Mouse (Mus musculus) stomach, embryonic 15.5 days (tissue): ENCODE results near the gene Krtap7-1. TPM values are rescaled to one million over a fixed set of nuclear protein-coding genes. Genes with fewer than 3 reads are reported as not detected.

ENCODE experiments used
- ATAC-seq: fragments of 200-750 bp; cut with Nextera tagmentation; 2 replicates; pipeline ENCODE4 v1.8.0; 2017; ENCODE audit warnings: low read depth, moderate number of reproducible peaks, moderate TSS enrichment; ENCODE audit not compliant: insufficient read depth, low FRiP score
- H3K27ac ChIP-seq: fragments of 300-500 bp; sonication (generic); 2 replicates; pipeline ENCODE4 v1.5.1; 2015; ENCODE audit warnings: mild to moderate bottlenecking, inconsistent platforms
- H3K27me3 ChIP-seq: fragments of 300-500 bp; sonication (generic); replicated peaks from 2 replicates; pipeline ENCODE4 v1.6.1; 2015; ENCODE audit warnings: inconsistent platforms
- H3K36me3 ChIP-seq: fragments of 300-500 bp; sonication (generic); 2 replicates; pipeline ENCODE4 v1.6.1; 2015; ENCODE audit warnings: inconsistent platforms
- H3K4me1 ChIP-seq: fragments of 300-500 bp; sonication (generic); 2 replicates; pipeline ENCODE4 v1.6.1; 2015; ENCODE audit warnings: inconsistent platforms
- H3K4me2 ChIP-seq: fragments of 300-500 bp; sonication (generic); 2 replicates; pipeline ENCODE4 v1.6.1; 2015; ENCODE audit warnings: mild to moderate bottlenecking, inconsistent platforms
- H3K4me3 ChIP-seq: fragments of 300-500 bp; sonication (generic); replicated peaks from 2 replicates; pipeline ENCODE4 v1.5.1; 2015; ENCODE audit warnings: inconsistent platforms
- H3K9ac ChIP-seq: fragments of 300-500 bp; sonication (generic); 2 replicates; pipeline ENCODE4 v1.6.1; 2015; ENCODE audit warnings: inconsistent platforms
- H3K9me3 ChIP-seq: fragments of 300-500 bp; sonication (generic); 2 replicates; pipeline ENCODE4 v1.6.1; 2016; ENCODE audit warnings: inconsistent platforms
- WGBS: fragments of 180-500 bp; shearing (Covaris S2); methylation state at CpG from one replicate; pipeline ENCODE4 v1.1.7; 2015; 5-methylcytosine and 5-hydroxymethylcytosine counted together
- polyA plus RNA-seq: library from polyadenylated mRNA; unstranded; fragments of >200 nt; fragmentation: Nextera tagmentation; extraction: Ambion mirVana; gene quantifications from 2 replicates; pipeline ENCODE4 v1.2.1, GENCODE M21; 2015

The Krtap7-1 gene
- polyA plus RNA-seq: not detected in 2 replicates

GRCm38 (mm10) chr16:89508223-89508622, at the start of gene Krtap7-1:
Gene Krtap7-1 (minus strand): TSS chr16:89508323.
- Histone ChIP-seq H3K9me3 (no peaks in the 10 kb centered on the region), H3K4me2 (no peak within 1 kb of the TSS), H3K4me3 (no peak within 1 kb of the TSS), H3K27me3 (no peaks in the 10 kb centered on the region), H3K36me3 (no peaks in the 10 kb centered on the region), H3K27ac (no peak within 1 kb of the TSS), H3K9ac (no peak within 1 kb of the TSS), H3K4me1 (no peaks in the 10 kb centered on the region)
- WGBS: 78% methylated on average over 4 of the region's 4 CpGs
- no peak for ATAC-seq

GRCm38 (mm10) chr16:89550298-89550697, 42.2 kb upstream of the Krtap7-1 start:
- no peak overlapping the region for H3K4me2 ChIP-seq
- no peaks in the 10 kb centered on the region for H3K27me3 ChIP-seq
- ATAC-seq: no peak
- no peaks in the 10 kb centered on the region for H3K9me3 ChIP-seq
- H3K36me3 ChIP-seq: no peaks in the 10 kb centered on the region
- no peaks in the 10 kb centered on the region for H3K4me1 ChIP-seq
- no peak overlapping the region for H3K27ac ChIP-seq
- H3K4me3 ChIP-seq: no peak overlapping the region
- no peak overlapping the region for H3K9ac ChIP-seq

GRCm38 (mm10) chr16:89538031-89538484, 29.9 kb upstream of the Krtap7-1 start:
- no peak for ATAC-seq
- no peaks in the 10 kb centered on the region for H3K9me3 ChIP-seq
- no peaks in the 10 kb centered on the region for H3K4me1 ChIP-seq
- H3K27ac ChIP-seq: no peak overlapping the region
- H3K36me3 ChIP-seq: no peaks in the 10 kb centered on the region
- H3K27me3 ChIP-seq: no peaks in the 10 kb centered on the region
- no peak overlapping the region for H3K9ac ChIP-seq
- no peak overlapping the region for H3K4me2 ChIP-seq
- no peak overlapping the region for H3K4me3 ChIP-seq
- 81% methylated on average over 5 of the region's 5 CpGs for WGBS

GRCm38 (mm10) chr16:89537349-89537748, 29.2 kb upstream of the Krtap7-1 start:
- no peak overlapping the region for H3K27ac ChIP-seq
- H3K4me2 ChIP-seq: no peak overlapping the region
- no peak overlapping the region for H3K4me3 ChIP-seq
- H3K27me3 ChIP-seq: no peaks in the 10 kb centered on the region
- no peaks in the 10 kb centered on the region for H3K9me3 ChIP-seq
- no peaks in the 10 kb centered on the region for H3K36me3 ChIP-seq
- 87% methylated on average over 6 of the region's 6 CpGs for WGBS
- no peaks in the 10 kb centered on the region for H3K4me1 ChIP-seq
- ATAC-seq: no peak
- H3K9ac ChIP-seq: no peak overlapping the region

GRCm38 (mm10) chr16:89530547-89530946, 22.4 kb upstream of the Krtap7-1 start:
- WGBS: 44% methylated on average over 7 of the region's 7 CpGs
- H3K4me3 ChIP-seq: no peak overlapping the region

GRCm38 (mm10) chr16:89529846-89530245, 21.7 kb upstream of the Krtap7-1 start:
- Histone ChIP-seq H3K4me1 (no peaks in the 10 kb centered on the region), H3K27ac (no peak overlapping the region), H3K9ac (no peak overlapping the region), H3K9me3 (no peaks in the 10 kb centered on the region), H3K36me3 (no peaks in the 10 kb centered on the region), H3K4me2 (no peak overlapping the region), H3K4me3 (no peak overlapping the region), H3K27me3 (no peaks in the 10 kb centered on the region)
- 44% methylated on average over 7 of the region's 7 CpGs for WGBS
- ATAC-seq: no peak

More at GRCm38 (mm10) chr16:89530547-89530946, 22.4 kb upstream of the Krtap7-1 start:
- Histone ChIP-seq H3K36me3 (no peaks in the 10 kb centered on the region), H3K27ac (no peak overlapping the region), H3K9ac (no peak overlapping the region), H3K4me2 (no peak overlapping the region), H3K9me3 (no peaks in the 10 kb centered on the region), H3K27me3 (no peaks in the 10 kb centered on the region), H3K4me1 (no peaks in the 10 kb centered on the region)
- ATAC-seq: no peak

GRCm38 (mm10) chr16:89528380-89528779, 20.3 kb upstream of the Krtap7-1 start:
- H3K4me1 ChIP-seq: no peaks in the 10 kb centered on the region
- no peak overlapping the region for H3K4me2 ChIP-seq
- no peak for ATAC-seq
- H3K9ac ChIP-seq: no peak overlapping the region
- H3K4me3 ChIP-seq: no peak overlapping the region
- no peaks in the 10 kb centered on the region for H3K27me3 ChIP-seq
- no peaks in the 10 kb centered on the region for H3K9me3 ChIP-seq
- no peaks in the 10 kb centered on the region for H3K36me3 ChIP-seq
- no peak overlapping the region for H3K27ac ChIP-seq
- 85% methylated on average over 3 of the region's 3 CpGs for WGBS

- no peak for ATAC-seq
- H3K9ac ChIP-seq: no peak overlapping the region
- H3K27ac ChIP-seq: no peak overlapping the region
- H3K9me3 ChIP-seq: no peaks in the 10 kb centered on the region
- no peaks in the 10 kb centered on the region for H3K4me1 ChIP-seq
- no peaks in the 10 kb centered on the region for H3K27me3 ChIP-seq
- no peak overlapping the region for H3K4me3 ChIP-seq
- WGBS: 91% methylated on average over 4 of the region's 4 CpGs
- no peaks in the 10 kb centered on the region for H3K36me3 ChIP-seq
- H3K4me2 ChIP-seq: no peak overlapping the region
Measured at GRCm38 (mm10) chr16:89520996-89521395, 12.9 kb upstream of the Krtap7-1 start.

GRCm38 (mm10) chr16:89520555-89520954, 12.4 kb upstream of the Krtap7-1 start:
- H3K36me3 ChIP-seq: no peaks in the 10 kb centered on the region
- H3K9ac ChIP-seq: no peak overlapping the region
- 81% methylated on average over 2 of the region's 2 CpGs for WGBS
- no peak for ATAC-seq
- H3K4me1 ChIP-seq: no peaks in the 10 kb centered on the region
- no peaks in the 10 kb centered on the region for H3K27me3 ChIP-seq
- no peak overlapping the region for H3K4me3 ChIP-seq
- H3K9me3 ChIP-seq: no peaks in the 10 kb centered on the region
- H3K27ac ChIP-seq: no peak overlapping the region
- no peak overlapping the region for H3K4me2 ChIP-seq

- no peaks in the 10 kb centered on the region for H3K36me3 ChIP-seq
- H3K4me2 ChIP-seq: no peak overlapping the region
- no peak overlapping the region for H3K4me3 ChIP-seq
- 83% methylated on average over 6 of the region's 6 CpGs for WGBS
- H3K4me1 ChIP-seq: no peaks in the 10 kb centered on the region
- H3K9me3 ChIP-seq: no peaks in the 10 kb centered on the region
- no peak overlapping the region for H3K27ac ChIP-seq
- H3K9ac ChIP-seq: no peak overlapping the region
- ATAC-seq: no peak
- no peaks in the 10 kb centered on the region for H3K27me3 ChIP-seq
Measured at GRCm38 (mm10) chr16:89520091-89520490, 12.0 kb upstream of the Krtap7-1 start.

GRCm38 (mm10) chr16:89517635-89518034, 9.5 kb upstream of the Krtap7-1 start:
- no peak overlapping the region for H3K4me2 ChIP-seq
- H3K9me3 ChIP-seq: no peaks in the 10 kb centered on the region
- H3K36me3 ChIP-seq: no peaks in the 10 kb centered on the region
- no peaks in the 10 kb centered on the region for H3K27me3 ChIP-seq
- ATAC-seq: no peak; the same call in 1 of the 2 replicates
- H3K27ac ChIP-seq: no peak overlapping the region
- WGBS: 57% methylated on average over 9 of the region's 9 CpGs
- no peak overlapping the region for H3K4me3 ChIP-seq
- no peaks in the 10 kb centered on the region for H3K4me1 ChIP-seq
- no peak overlapping the region for H3K9ac ChIP-seq

- Histone ChIP-seq H3K4me2 (no peak overlapping the region), H3K27ac (no peak overlapping the region), H3K4me3 (no peak overlapping the region), H3K4me1 (no peaks in the 10 kb centered on the region), H3K9ac (no peak overlapping the region), H3K9me3 (no peaks in the 10 kb centered on the region), H3K27me3 (no peaks in the 10 kb centered on the region), H3K36me3 (no peaks in the 10 kb centered on the region)
- WGBS: 64% methylated on average over 7 of the region's 7 CpGs
- no peak for ATAC-seq
Measured at GRCm38 (mm10) chr16:89513431-89513830, 5.3 kb upstream of the Krtap7-1 start.

GRCm38 (mm10) chr16:89503571-89503970, 4.6 kb downstream of the Krtap7-1 start:
- Histone ChIP-seq H3K4me3 (no peak overlapping the region), H3K9ac (no peak overlapping the region), H3K4me2 (no peak overlapping the region), H3K9me3 (no peaks in the 10 kb centered on the region), H3K27ac (no peak overlapping the region), H3K27me3 (no peaks in the 10 kb centered on the region), H3K4me1 (no peaks in the 10 kb centered on the region), H3K36me3 (no peaks in the 10 kb centered on the region)
- WGBS: 74% methylated on average over 2 of the region's 2 CpGs
- ATAC-seq: no peak
